Mouse (Mus musculus): ENCODE results near the gene Rnf39.
"Not testable (repeated sequence)": the region's sequence is repeated elsewhere in the genome, so short reads cannot be mapped to it uniquely, and the experiment has no call there.

The Rnf39 gene

GRCm38 (mm10) chr17:36982253-36983155 is 39.8 kb downstream of the Rnf39 start:
- DNase-seq (ENCODE audit: low spot score): no peak

- DNase-seq (ENCODE audit: low spot score): no peak
Observed at GRCm38 (mm10) chr17:36988475-36988874, 45.8 kb downstream of the Rnf39 start.

- no peak for DNase-seq (ENCODE audit: low spot score)
Observed at GRCm38 (mm10) chr17:36989437-36989836, 46.7 kb downstream of the Rnf39 start, which contains the start of gene H2-M5. H2-M5 (minus strand) TSS chr17:36989537.

GRCm38 (mm10) chr17:36990630-36991029 is 47.9 kb downstream of the Rnf39 start:
- DNase-seq (ENCODE audit: low spot score): not testable (repeated sequence)

- no peak for DNase-seq (ENCODE audit: low spot score)
Observed at GRCm38 (mm10) chr17:36992336-36993104, 49.8 kb downstream of the Rnf39 start.

- DNase-seq (ENCODE audit: low spot score): no peak
Observed at GRCm38 (mm10) chr17:36993770-36994325, 51.1 kb downstream of the Rnf39 start.

- DNase-seq (ENCODE audit: low spot score): no peak
Observed at GRCm38 (mm10) chr17:36994528-36994927, 51.8 kb downstream of the Rnf39 start.

GRCm38 (mm10) chr17:36995448-36995847 is 52.7 kb downstream of the Rnf39 start:
- DNase-seq (ENCODE audit: low spot score): no peak

GRCm38 (mm10) chr17:36997033-36997735 is 54.5 kb downstream of the Rnf39 start:
- DNase-seq (ENCODE audit: low spot score): peak; percentile 63
